Mouse (Mus musculus) forebrain, embryonic 12.5 days (tissue): ENCODE results near the gene 1190002N15Rik. TPM values are rescaled to one million over a fixed set of nuclear protein-coding genes. Genes with fewer than 3 reads are reported as not detected.
A peak's percentile ranks its signal among the peaks of the same experiment; 100 is the strongest.

ENCODE experiments used
- ATAC-seq: fragments of 200-750 bp; cut with Nextera tagmentation; 2 replicates; pipeline ENCODE4 v1.8.0; 2017; ENCODE audit warnings: moderate TSS enrichment; ENCODE audit not compliant: low FRiP score
- H3K27ac ChIP-seq: fragments of 300-500 bp; sonication (generic); 2 replicates; pipeline ENCODE4 v1.5.1; 2016; ENCODE audit warnings: mild to moderate bottlenecking
- H3K27me3 ChIP-seq: fragments of 300-500 bp; sonication (generic); 2 replicates; pipeline ENCODE4 v1.6.1; 2016; ENCODE audit warnings: mild to moderate bottlenecking
- H3K36me3 ChIP-seq: fragments of 300-500 bp; sonication (generic); replicated peaks from 2 replicates; pipeline ENCODE4 v1.6.1; 2016; ENCODE audit warnings: mild to moderate bottlenecking
- H3K4me1 ChIP-seq: fragments of 300-500 bp; sonication (generic); 2 replicates; pipeline ENCODE4 v1.6.1; 2016
- H3K4me2 ChIP-seq: fragments of 300-500 bp; sonication (generic); 2 replicates; pipeline ENCODE4 v1.6.1; 2016; ENCODE audit warnings: mild to moderate bottlenecking, moderate library complexity
- H3K4me3 ChIP-seq: fragments of 300-500 bp; sonication (generic); replicated peaks from 2 replicates; pipeline ENCODE4 v1.5.1; 2016; ENCODE audit warnings: mild to moderate bottlenecking
- H3K9ac ChIP-seq: fragments of 300-500 bp; sonication (generic); 2 replicates; pipeline ENCODE4 v1.6.1; 2016; ENCODE audit warnings: mild to moderate bottlenecking
- H3K9me3 ChIP-seq: fragments of 300-500 bp; sonication (generic); 2 replicates; pipeline ENCODE4 v1.6.1; 2016
- WGBS: fragments of 180-500 bp; shearing (Covaris S2); methylation state at CpG from one replicate; pipeline ENCODE4 v1.1.7; 2016; 5-methylcytosine and 5-hydroxymethylcytosine counted together
- polyA plus RNA-seq: library from polyadenylated mRNA; unstranded; fragments of >200 nt; fragmentation: Nextera tagmentation; extraction: Ambion mirVana; gene quantifications from 2 replicates; pipeline ENCODE4 v1.2.1, GENCODE M21; 2016

Gene 1190002N15Rik
- 6.1 and 11.1 TPM in 2 replicates for polyA plus RNA-seq

- Histone ChIP-seq H3K4me2 (peak within 1 kb of the TSS; percentile 75), H3K4me3 (peak within 1 kb of the TSS; percentile 70), H3K27me3 (no peaks in the 10 kb centered on the region), H3K27ac (peak within 1 kb of the TSS; percentile 94), H3K9me3 (no peaks in the 10 kb centered on the region), H3K36me3 (no peaks in the 10 kb centered on the region), H3K4me1 (peaks cover 41% of the 10 kb centered on the region), H3K9ac (peak within 1 kb of the TSS; percentile 80)
- ATAC-seq, result peak; percentile 92
- 1% methylated on average over 88 of the region's 104 CpGs for WGBS
Measured at GRCm38 (mm10) chr9:94537970-94538822, at the start of gene 1190002N15Rik. 1190002N15Rik (minus strand) TSS chr9:94538081.

- ATAC-seq, result no peak
- 55% methylated on average over 8 of the region's 8 CpGs for WGBS
- Histone ChIP-seq H3K27me3 (no peaks in the 10 kb centered on the region), H3K36me3 (no peaks in the 10 kb centered on the region), H3K27ac (no peak overlapping the region), H3K9me3 (no peaks in the 10 kb centered on the region), H3K4me3 (no peak overlapping the region), H3K4me1 (no peaks in the 10 kb centered on the region), H3K9ac (no peak overlapping the region), H3K4me2 (no peak overlapping the region)
Measured at GRCm38 (mm10) chr9:94582309-94582708, 44.4 kb upstream of the 1190002N15Rik start.

GRCm38 (mm10) chr9:94581661-94582060, 43.8 kb upstream of the 1190002N15Rik start:
- 92% methylated on average over 4 of the region's 4 CpGs for WGBS
- no peak for ATAC-seq
- no peaks in the 10 kb centered on the region for H3K36me3 ChIP-seq
- H3K4me3 ChIP-seq, result no peak overlapping the region
- H3K9me3 ChIP-seq, result no peaks in the 10 kb centered on the region
- no peak overlapping the region for H3K4me2 ChIP-seq
- H3K9ac ChIP-seq, result no peak overlapping the region
- no peaks in the 10 kb centered on the region for H3K4me1 ChIP-seq
- no peaks in the 10 kb centered on the region for H3K27me3 ChIP-seq
- H3K27ac ChIP-seq, result no peak overlapping the region

GRCm38 (mm10) chr9:94580071-94580737, 42.3 kb upstream of the 1190002N15Rik start:
- Histone ChIP-seq H3K4me1 (no peaks in the 10 kb centered on the region), H3K27me3 (no peaks in the 10 kb centered on the region), H3K4me3 (no peak overlapping the region), H3K4me2 (no peak overlapping the region), H3K27ac (no peak overlapping the region), H3K36me3 (no peaks in the 10 kb centered on the region), H3K9ac (no peak overlapping the region), H3K9me3 (no peaks in the 10 kb centered on the region)
- ATAC-seq, result no peak
- 86% methylated on average over 3 of the region's 3 CpGs for WGBS

- Histone ChIP-seq H3K36me3 (no peaks in the 10 kb centered on the region), H3K4me1 (no peaks in the 10 kb centered on the region), H3K4me2 (no peak overlapping the region), H3K27me3 (no peaks in the 10 kb centered on the region), H3K27ac (no peak overlapping the region), H3K4me3 (no peak overlapping the region), H3K9me3 (no peaks in the 10 kb centered on the region), H3K9ac (no peak overlapping the region)
- ATAC-seq, result no peak
- WGBS, result 66% methylated on average over 1 of the region's 1 CpGs
Measured at GRCm38 (mm10) chr9:94571802-94572201, 33.9 kb upstream of the 1190002N15Rik start.

GRCm38 (mm10) chr9:94568386-94568785, 30.5 kb upstream of the 1190002N15Rik start:
- Histone ChIP-seq H3K27ac (no peak overlapping the region), H3K4me1 (no peaks in the 10 kb centered on the region), H3K27me3 (no peaks in the 10 kb centered on the region), H3K4me2 (no peak overlapping the region), H3K9me3 (no peaks in the 10 kb centered on the region), H3K4me3 (no peak overlapping the region), H3K9ac (no peak overlapping the region), H3K36me3 (no peaks in the 10 kb centered on the region)
- 89% methylated on average over 3 of the region's 3 CpGs for WGBS
- ATAC-seq, result no peak

- whole genome bisulfite sequencing, result 91% methylated on average over 5 of the region's 5 CpGs
- H3K9me3 ChIP-seq, result no peaks in the 10 kb centered on the region
- H3K9ac ChIP-seq, result no peak overlapping the region
- no peak overlapping the region for H3K27ac ChIP-seq
- no peaks in the 10 kb centered on the region for H3K27me3 ChIP-seq
- H3K4me3 ChIP-seq, result no peak overlapping the region
- no peak overlapping the region for H3K4me2 ChIP-seq
- ATAC-seq, result no peak
- H3K36me3 ChIP-seq, result no peaks in the 10 kb centered on the region
- no peaks in the 10 kb centered on the region for H3K4me1 ChIP-seq
Measured at GRCm38 (mm10) chr9:94567722-94568314, 29.9 kb upstream of the 1190002N15Rik start.

- Histone ChIP-seq H3K36me3 (no peaks in the 10 kb centered on the region), H3K27ac (no peak overlapping the region), H3K9me3 (no peaks in the 10 kb centered on the region), H3K4me1 (no peaks in the 10 kb centered on the region), H3K27me3 (no peaks in the 10 kb centered on the region), H3K9ac (no peak overlapping the region), H3K4me3 (no peak overlapping the region), H3K4me2 (no peak overlapping the region)
- WGBS, result 79% methylated on average over 6 of the region's 6 CpGs
- ATAC-seq, result no peak
Measured at GRCm38 (mm10) chr9:94556776-94557514, 19.1 kb upstream of the 1190002N15Rik start.

GRCm38 (mm10) chr9:94556249-94556648, 18.4 kb upstream of the 1190002N15Rik start:
- Histone ChIP-seq H3K36me3 (no peaks in the 10 kb centered on the region), H3K4me2 (no peak overlapping the region), H3K4me3 (no peak overlapping the region), H3K9me3 (no peaks in the 10 kb centered on the region), H3K27ac (no peak overlapping the region), H3K9ac (no peak overlapping the region), H3K4me1 (no peaks in the 10 kb centered on the region), H3K27me3 (no peaks in the 10 kb centered on the region)
- ATAC-seq, result no peak

GRCm38 (mm10) chr9:94550493-94551095, 12.7 kb upstream of the 1190002N15Rik start:
- H3K4me1 ChIP-seq, result no peaks in the 10 kb centered on the region
- H3K4me3 ChIP-seq, result no peak overlapping the region
- no peaks in the 10 kb centered on the region for H3K9me3 ChIP-seq
- no peak overlapping the region for H3K4me2 ChIP-seq
- no peaks in the 10 kb centered on the region for H3K27me3 ChIP-seq
- H3K36me3 ChIP-seq, result no peaks in the 10 kb centered on the region
- no peak for ATAC-seq
- H3K27ac ChIP-seq, result no peak overlapping the region
- WGBS, result 90% methylated on average over 2 of the region's 2 CpGs
- no peak overlapping the region for H3K9ac ChIP-seq

GRCm38 (mm10) chr9:94543881-94544280, 6.0 kb upstream of the 1190002N15Rik start:
- no peak for ATAC-seq
- H3K9me3 ChIP-seq, result no peaks in the 10 kb centered on the region
- WGBS, result 94% methylated on average over 4 of the region's 4 CpGs
- H3K9ac ChIP-seq, result no peak overlapping the region
- H3K27me3 ChIP-seq, result no peaks in the 10 kb centered on the region
- no peak overlapping the region for H3K27ac ChIP-seq
- no peak overlapping the region for H3K4me2 ChIP-seq
- no peaks in the 10 kb centered on the region for H3K36me3 ChIP-seq
- H3K4me1 ChIP-seq, result peaks cover 18% of the 10 kb centered on the region
- H3K4me3 ChIP-seq, result no peak overlapping the region
